Mouse (Mus musculus): Measurements from ENCODE around the gene Mat2b. TPM values are rescaled to one million over a fixed set of nuclear protein-coding genes. Genes with fewer than 3 reads are reported as not detected.
"Not testable (repeated sequence)": the region's sequence is repeated elsewhere in the genome, so short reads cannot be mapped to it uniquely, and the experiment has no call there.

The Mat2b gene
- polyA plus RNA-seq, 1 experiment from 2014 or later = 86.4 TPM

- WGBS = 79% methylated on average over 8 of the region's 8 CpGs
- Histone ChIP-seq H3K4me3 (ENCODE audit: low read depth, low read length) (no peak overlapping the region), H3K27me3 (replicated peaks; ENCODE audit: control insufficient read depth, insufficient read depth, low read length) (no peaks in the 10 kb centered on the region), H3K9me3 (replicated peaks; ENCODE audit: control insufficient read depth, low read length) (no peaks in the 10 kb centered on the region), H3K36me3 (ENCODE audit: control insufficient read depth, insufficient read depth, low read length) (peaks cover 77% of the 10 kb centered on the region), H3K4me1 (ENCODE audit: control insufficient read depth, insufficient read depth, low read length) (no peaks in the 10 kb centered on the region), H3K9ac (ENCODE audit: low read length) (no peak overlapping the region), H3K4me2 (ENCODE audit: low read length) (no peak overlapping the region), H3K27ac (ENCODE audit: low read depth, low read length) (no peak overlapping the region)
- DNase-seq (ENCODE audit: low spot score) (no peak), ATAC-seq (no peak)
Measured at GRCm38 (mm10) chr11:40713858-40714257, 18.9 kb upstream of the Mat2b start.

GRCm38 (mm10) chr11:40709899-40710298 lies 14.9 kb upstream of the Mat2b start:
- not testable (repeated sequence) for DNase-seq (ENCODE audit: low spot score); H3K27me3 ChIP-seq (replicated peaks; ENCODE audit: control insufficient read depth, insufficient read depth, low read length); H3K4me1 ChIP-seq (ENCODE audit: control insufficient read depth, insufficient read depth, low read length); ATAC-seq; H3K4me3 ChIP-seq (ENCODE audit: low read depth, low read length); H3K9ac ChIP-seq (ENCODE audit: low read length); H3K9me3 ChIP-seq (replicated peaks; ENCODE audit: control insufficient read depth, low read length); H3K4me2 ChIP-seq (ENCODE audit: low read length); H3K27ac ChIP-seq (ENCODE audit: low read depth, low read length)
- peaks cover 77% of the 10 kb centered on the region for H3K36me3 ChIP-seq (ENCODE audit: control insufficient read depth, insufficient read depth, low read length)
- 93% methylated on average over 6 of the region's 6 CpGs for WGBS

DNA sequence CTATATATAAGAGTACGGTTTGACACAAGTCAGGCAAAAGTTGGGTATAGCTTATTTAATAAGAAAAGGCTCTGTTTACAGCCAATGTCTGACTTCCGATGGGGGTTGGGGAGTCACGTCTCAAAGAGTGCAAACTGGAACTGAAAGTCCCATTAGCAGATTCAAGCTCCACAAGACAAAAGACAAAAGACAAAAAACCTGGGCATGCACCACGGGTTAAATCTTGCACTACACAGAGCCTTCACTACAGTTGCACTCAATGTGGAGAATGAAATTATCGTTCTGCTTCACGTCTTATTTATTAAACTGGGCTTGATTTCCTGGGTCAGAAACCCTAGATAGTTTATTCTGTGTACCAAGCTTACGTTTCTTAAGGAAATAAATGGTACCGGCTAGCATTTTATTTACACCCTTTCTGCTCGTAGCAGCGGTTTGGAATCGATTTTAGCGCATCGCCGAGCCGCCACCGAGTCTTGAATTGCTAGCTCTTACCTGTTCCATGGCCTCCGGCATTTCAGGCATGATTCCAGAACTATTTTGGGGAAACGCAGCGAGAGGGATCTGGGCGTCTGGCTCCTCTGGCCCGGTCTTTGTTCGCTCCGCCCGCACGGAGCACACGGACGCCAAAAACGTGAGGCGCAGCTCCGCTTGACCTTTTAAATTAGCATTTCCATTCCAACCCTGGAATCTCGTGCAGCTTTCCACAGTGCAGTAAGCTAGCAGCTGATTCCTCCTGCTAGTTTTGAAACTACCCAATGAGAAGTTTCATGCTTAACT lies 504 bp downstream of the Mat2b start:
- peaks cover 27% of the 10 kb centered on the region for H3K4me1 ChIP-seq (ENCODE audit: control insufficient read depth, insufficient read depth, low read length)
- H3K9me3 ChIP-seq (replicated peaks; ENCODE audit: control insufficient read depth, low read length) = no peaks in the 10 kb centered on the region
- ATAC-seq = peak; percentile 44
- H3K4me2 ChIP-seq (ENCODE audit: low read length) = peak overlapping the region; percentile 92
- no peaks in the 10 kb centered on the region for H3K36me3 ChIP-seq (ENCODE audit: control insufficient read depth, insufficient read depth, low read length)
- H3K27ac ChIP-seq (ENCODE audit: low read depth, low read length) = peak overlapping the region; percentile 90
- DNase-seq (ENCODE audit: low spot score) = peak; percentile 84
- peak overlapping the region; percentile 71 for H3K4me3 ChIP-seq (ENCODE audit: low read depth, low read length)
- peak overlapping the region; percentile 75 for H3K9ac ChIP-seq (ENCODE audit: low read length)
- H3K27me3 ChIP-seq (replicated peaks; ENCODE audit: control insufficient read depth, insufficient read depth, low read length) = no peaks in the 10 kb centered on the region
- WGBS = under 1% methylated on average over 31 of the region's 31 CpGs

- Histone ChIP-seq H3K4me1 (ENCODE audit: control insufficient read depth, insufficient read depth, low read length) (peaks cover 27% of the 10 kb centered on the region), H3K27me3 (replicated peaks; ENCODE audit: control insufficient read depth, insufficient read depth, low read length) (no peaks in the 10 kb centered on the region), H3K27ac (ENCODE audit: low read depth, low read length) (peak overlapping the region; percentile 90), H3K4me2 (ENCODE audit: low read length) (peak overlapping the region; percentile 92), H3K9me3 (replicated peaks; ENCODE audit: control insufficient read depth, low read length) (no peaks in the 10 kb centered on the region), H3K36me3 (ENCODE audit: control insufficient read depth, insufficient read depth, low read length) (no peaks in the 10 kb centered on the region), H3K4me3 (ENCODE audit: low read depth, low read length) (peak overlapping the region; percentile 71), H3K9ac (ENCODE audit: low read length) (peak overlapping the region; percentile 75)
- DNase-seq (ENCODE audit: low spot score) (peak; percentile 87), ATAC-seq (no peak; the same call in 1 of the 2 replicates)
- under 1% methylated on average over 16 of the region's 16 CpGs for WGBS
Measured at GRCm38 (mm10) chr11:40693366-40693951, 1.5 kb downstream of the Mat2b start.

DNA sequence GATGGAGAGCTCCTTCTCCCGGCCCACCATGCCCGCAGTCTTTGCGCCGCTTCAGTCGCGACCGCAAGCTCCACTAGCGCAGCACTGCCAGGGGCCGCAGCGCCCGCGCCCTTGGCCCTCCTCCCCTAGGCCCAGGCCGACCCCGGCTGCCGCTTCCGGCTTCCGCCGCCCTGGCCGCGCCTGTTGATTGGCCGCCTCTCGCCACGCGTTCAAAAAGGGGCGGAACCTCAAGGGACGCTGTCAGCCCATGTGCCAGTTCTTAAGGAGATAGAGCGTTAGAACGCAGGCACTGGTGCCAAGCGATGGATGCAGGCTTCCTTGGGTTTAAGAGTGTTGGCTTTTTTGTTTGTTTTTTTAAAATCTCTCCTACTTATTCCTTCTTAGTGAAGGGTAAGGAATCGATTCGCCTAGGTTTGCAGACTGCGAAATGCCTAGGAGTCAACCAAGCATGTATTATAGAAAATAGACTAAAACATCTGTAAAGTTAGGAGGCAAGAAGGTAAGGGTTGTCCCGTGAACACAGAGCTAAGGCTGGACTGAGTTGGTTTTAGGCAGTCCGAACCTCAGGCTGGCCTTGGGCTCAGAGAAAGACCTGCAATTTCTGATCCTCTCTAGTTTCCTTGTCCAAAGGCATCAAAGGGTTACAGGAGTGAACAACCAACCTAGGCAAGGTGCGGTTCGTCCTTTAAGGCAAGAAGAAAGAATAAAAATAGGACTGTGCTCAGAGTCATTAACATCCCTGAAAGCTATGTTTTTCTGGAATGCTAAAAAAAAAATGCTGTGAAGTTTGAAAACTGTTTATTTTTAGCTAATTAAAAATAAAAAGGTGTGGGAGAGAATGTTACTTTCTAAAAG lies 2.3 kb downstream of the Mat2b start:
- peak; percentile 98 for ATAC-seq
- 0% methylated on average over 36 of the region's 36 CpGs for WGBS

GRCm38 (mm10) chr11:40692101-40692509 lies 2.9 kb downstream of the Mat2b start:
- peak; percentile 34 for DNase-seq (ENCODE audit: low spot score)

More for the DNA sequence above, 2.3 kb downstream of the Mat2b start:
- peak overlapping the region; percentile 92 for H3K4me2 ChIP-seq (ENCODE audit: low read length)
- H3K4me3 ChIP-seq (ENCODE audit: low read depth, low read length) = peak overlapping the region; percentile 71
- peak overlapping the region; percentile 70; the same call in 1 of the 2 replicates for H3K27ac ChIP-seq (ENCODE audit: low read depth, low read length)
- no peaks in the 10 kb centered on the region for H3K36me3 ChIP-seq (ENCODE audit: control insufficient read depth, insufficient read depth, low read length)
- H3K9ac ChIP-seq (ENCODE audit: low read length) = peak overlapping the region; percentile 78
- H3K9me3 ChIP-seq (replicated peaks; ENCODE audit: control insufficient read depth, low read length) = no peaks in the 10 kb centered on the region
- no peaks in the 10 kb centered on the region for H3K27me3 ChIP-seq (replicated peaks; ENCODE audit: control insufficient read depth, insufficient read depth, low read length)
- DNase-seq (ENCODE audit: low spot score) = peak; percentile 97
- peaks cover 27% of the 10 kb centered on the region for H3K4me1 ChIP-seq (ENCODE audit: control insufficient read depth, insufficient read depth, low read length)

GRCm38 (mm10) chr11:40690444-40691127 lies 4.4 kb downstream of the Mat2b start:
- DNase-seq (ENCODE audit: low spot score) = no peak
- Histone ChIP-seq H3K4me3 (ENCODE audit: low read depth, low read length) (no peak overlapping the region), H3K9me3 (replicated peaks; ENCODE audit: control insufficient read depth, low read length) (no peaks in the 10 kb centered on the region), H3K4me1 (ENCODE audit: control insufficient read depth, insufficient read depth, low read length) (peaks cover 27% of the 10 kb centered on the region), H3K36me3 (ENCODE audit: control insufficient read depth, insufficient read depth, low read length) (peaks cover 17% of the 10 kb centered on the region), H3K4me2 (ENCODE audit: low read length) (peak overlapping the region; percentile 92), H3K27me3 (replicated peaks; ENCODE audit: control insufficient read depth, insufficient read depth, low read length) (no peaks in the 10 kb centered on the region), H3K27ac (ENCODE audit: low read depth, low read length) (no peak overlapping the region), H3K9ac (ENCODE audit: low read length) (peak overlapping the region; percentile 78; the same call in 1 of the 2 replicates)
- no peak for ATAC-seq
- WGBS = 54% methylated on average over 5 of the region's 5 CpGs

More at GRCm38 (mm10) chr11:40692101-40692509, 2.9 kb downstream of the Mat2b start:
- WGBS = 0% methylated on average over 26 of the region's 28 CpGs
- Histone ChIP-seq H3K4me1 (ENCODE audit: control insufficient read depth, insufficient read depth, low read length) (peaks cover 27% of the 10 kb centered on the region), H3K27me3 (replicated peaks; ENCODE audit: control insufficient read depth, insufficient read depth, low read length) (no peaks in the 10 kb centered on the region), H3K27ac (ENCODE audit: low read depth, low read length) (peak overlapping the region; percentile 70; the same call in 1 of the 2 replicates), H3K4me3 (ENCODE audit: low read depth, low read length) (peak overlapping the region; percentile 71), H3K36me3 (ENCODE audit: control insufficient read depth, insufficient read depth, low read length) (peaks cover 4% of the 10 kb centered on the region), H3K4me2 (ENCODE audit: low read length) (peak overlapping the region; percentile 92), H3K9me3 (replicated peaks; ENCODE audit: control insufficient read depth, low read length) (no peaks in the 10 kb centered on the region), H3K9ac (ENCODE audit: low read length) (peak overlapping the region; percentile 78)
- ATAC-seq = peak; percentile 68

- Histone ChIP-seq H3K4me3 (ENCODE audit: low read depth, low read length) (no peak overlapping the region), H3K27ac (ENCODE audit: low read depth, low read length) (no peak overlapping the region), H3K36me3 (ENCODE audit: control insufficient read depth, insufficient read depth, low read length) (peaks cover 79% of the 10 kb centered on the region), H3K4me1 (ENCODE audit: control insufficient read depth, insufficient read depth, low read length) (no peaks in the 10 kb centered on the region), H3K4me2 (ENCODE audit: low read length) (no peak overlapping the region), H3K27me3 (replicated peaks; ENCODE audit: control insufficient read depth, insufficient read depth, low read length) (no peaks in the 10 kb centered on the region), H3K9me3 (replicated peaks; ENCODE audit: control insufficient read depth, low read length) (no peaks in the 10 kb centered on the region), H3K9ac (ENCODE audit: low read length) (no peak overlapping the region)
- WGBS = 37% methylated on average over 3 of the region's 3 CpGs
- ATAC-seq (no peak), DNase-seq (ENCODE audit: low spot score) (no peak)
Measured at GRCm38 (mm10) chr11:40683295-40683694, 11.7 kb downstream of the Mat2b start.
